Mouse (Mus musculus): ENCODE measurements around the gene Atn1.

DNA sequence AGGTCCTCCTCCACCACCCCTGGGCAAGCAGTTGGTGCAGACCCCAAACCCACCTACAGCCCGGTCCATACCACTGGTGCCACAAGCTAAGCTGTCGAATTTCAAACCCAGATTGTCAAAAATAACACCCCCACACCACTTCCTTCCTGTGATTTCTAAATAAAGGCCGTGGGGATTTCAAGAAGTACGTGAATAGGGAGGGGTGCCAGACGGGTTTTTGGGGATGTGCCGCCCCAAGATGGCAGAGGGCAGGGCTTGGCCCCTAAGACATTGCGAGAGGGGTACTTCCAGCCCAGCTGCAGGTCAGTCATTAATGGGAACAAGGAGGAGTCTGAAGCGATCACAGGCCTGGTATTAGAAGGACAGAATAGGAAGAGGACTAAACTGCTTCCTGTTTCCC lies 32.8 kb downstream of the Atn1 start:
- TF ChIP-seq CTCF (conservative IDR thresholded peaks at IDR 0.05; ENCODE audit: insufficient read depth, insufficient read length, low read depth, low read length) (no peak), POLR2A (IDR thresholded peaks at IDR 0.05; ENCODE audit: low read depth, low read length) (no peak)
